Mouse (Mus musculus): ENCODE results near the gene Olfr1419.
"Not testable (repeated sequence)": the region's sequence is repeated elsewhere in the genome, so short reads cannot be mapped to it uniquely, and the experiment has no call there.

The Olfr1419 gene

DNA sequence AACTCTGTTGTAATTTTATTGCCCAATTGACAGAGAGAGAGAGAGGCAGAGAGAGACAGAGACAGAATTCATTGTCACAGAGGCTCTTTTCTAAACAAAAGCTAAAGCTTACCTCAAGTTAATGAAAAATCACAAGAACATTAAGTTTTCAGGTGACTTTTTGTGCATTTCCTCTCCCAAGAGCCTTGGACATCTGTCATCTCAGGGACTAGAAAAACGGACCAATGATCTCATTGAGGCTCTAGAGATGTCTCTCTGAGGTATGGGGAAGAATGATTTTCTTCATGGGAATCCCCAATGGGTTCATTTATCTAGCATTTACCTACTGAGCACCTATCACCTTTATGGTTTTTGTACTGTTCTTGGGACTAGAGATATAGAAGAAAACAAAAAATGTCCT is at the start of gene Olfr1419:
Gene Olfr1419, minus strand, starts transcription at position 101 of the 400 bp plus-strand sequence.
- DNase-seq (ENCODE audit: low read depth) = no peak

DNA sequence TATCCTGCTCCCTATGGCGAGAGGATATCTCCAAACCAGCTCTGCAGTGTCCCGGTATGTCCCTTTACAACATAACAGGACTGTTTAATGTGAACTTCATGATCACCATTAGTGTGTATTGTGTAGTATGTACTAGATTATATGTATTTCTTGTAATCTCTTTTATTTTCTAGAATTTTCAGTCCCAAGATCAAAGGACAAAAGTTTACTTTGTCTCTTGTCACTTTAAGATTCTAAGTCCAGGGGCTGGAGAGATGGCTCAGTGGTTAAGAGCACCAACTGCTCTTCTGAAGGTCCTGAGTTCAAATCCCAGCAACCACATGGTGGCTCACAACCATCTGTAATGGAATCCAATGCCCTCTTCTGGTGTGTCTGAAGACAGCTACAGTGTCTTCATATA is 47.6 kb upstream of the Olfr1419 start:
- not testable (repeated sequence) for DNase-seq (ENCODE audit: low read depth)

DNA sequence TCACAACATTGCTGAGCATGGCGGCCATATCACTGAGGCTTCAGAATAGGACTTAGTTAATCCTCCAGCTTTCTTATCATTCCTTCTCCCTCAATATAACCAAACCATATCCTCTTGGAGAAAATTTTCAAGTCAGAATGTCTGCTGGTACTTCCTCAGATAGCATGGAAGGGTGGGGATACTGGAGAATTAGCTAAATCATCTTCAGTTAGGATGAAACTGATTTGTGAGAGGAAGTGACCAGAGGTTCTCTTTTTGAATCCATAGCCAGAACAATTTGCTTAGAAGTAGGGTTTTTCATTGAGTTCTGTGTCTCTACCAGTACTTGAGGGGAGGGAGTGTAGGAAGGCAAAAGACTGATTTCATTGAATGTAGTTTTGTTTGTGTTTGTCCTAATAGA is 47.2 kb upstream of the Olfr1419 start:
- no peak for DNase-seq (ENCODE audit: low read depth)

DNA sequence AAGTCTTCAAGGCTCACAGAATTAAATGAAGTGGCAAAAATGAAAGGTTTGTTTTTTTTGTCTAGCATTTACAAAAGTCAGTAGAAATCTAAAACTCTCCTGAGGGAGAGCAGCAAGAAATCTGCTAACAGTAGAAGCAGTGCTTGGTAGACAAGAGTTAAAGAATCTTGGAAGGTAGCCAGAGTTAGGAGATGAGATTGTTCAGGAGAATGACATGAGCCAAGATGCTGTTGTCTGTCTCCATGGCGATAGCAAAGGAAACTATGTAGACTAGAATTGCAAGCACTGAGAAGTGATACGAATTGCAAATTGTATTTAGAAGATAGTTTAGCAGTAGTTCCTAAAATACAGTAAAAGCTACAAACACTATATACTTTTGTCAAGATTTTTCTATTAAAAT is 40.9 kb upstream of the Olfr1419 start:
- DNase-seq (ENCODE audit: low read depth) = no peak

DNA sequence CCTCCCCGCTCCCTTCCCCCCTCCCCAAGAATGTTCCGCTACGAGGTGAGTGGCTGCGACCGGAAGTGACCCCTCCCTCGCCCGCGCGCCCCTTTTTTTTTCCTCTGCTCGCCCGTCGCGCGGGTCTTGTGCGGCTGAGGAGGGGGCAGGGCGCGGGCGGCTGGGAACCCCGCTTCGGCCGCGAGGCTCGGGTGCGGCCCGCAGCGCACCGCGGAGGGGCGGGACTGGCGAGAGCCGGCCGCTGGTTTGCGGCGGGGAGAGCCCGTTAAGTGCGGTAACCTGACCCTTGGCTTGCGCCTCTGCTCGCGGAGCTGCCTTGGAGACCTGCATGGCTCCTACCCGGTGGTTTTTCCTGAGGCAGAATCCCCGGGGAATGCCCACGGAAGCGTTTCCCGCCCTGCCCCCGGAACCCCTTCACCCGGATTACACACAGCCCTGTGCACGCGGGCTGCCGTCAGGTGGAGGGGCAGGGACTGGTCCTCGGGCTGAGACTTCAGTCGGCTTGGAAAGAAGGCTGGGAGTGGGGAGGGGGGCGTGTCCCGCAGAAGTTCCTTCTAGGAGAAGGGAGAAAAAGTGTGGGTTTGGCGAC is 37.7 kb upstream of the Olfr1419 start:
- DNase-seq (ENCODE audit: low read depth) = no peak

DNA sequence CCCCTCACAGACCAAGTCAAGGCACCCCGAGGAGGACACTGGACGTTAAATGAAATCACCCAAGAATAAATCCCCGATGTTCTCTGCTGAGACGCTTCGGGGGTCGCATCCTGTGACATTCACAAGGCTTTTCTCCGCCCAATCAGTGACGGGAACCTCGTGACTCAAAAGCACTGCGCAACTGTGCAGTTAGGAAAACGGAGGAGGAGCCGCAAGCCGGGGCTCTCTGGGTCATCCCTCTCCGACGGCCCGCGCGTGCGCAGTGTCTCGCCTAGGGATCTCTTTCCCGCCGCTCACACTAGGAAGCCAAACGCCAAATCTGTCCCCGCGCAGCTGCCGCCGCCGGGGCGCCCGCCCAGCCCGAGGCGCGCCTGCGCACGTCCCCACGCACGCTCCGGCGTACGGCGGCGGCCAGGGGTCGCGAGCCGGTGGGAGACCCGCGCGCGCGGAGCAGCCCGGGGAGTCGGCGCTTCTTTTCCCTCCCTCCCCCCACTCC is 37.2 kb upstream of the Olfr1419 start, which contains the start of gene Patl1:
Gene Patl1, plus strand, starts transcription at position 363 of the 496 bp plus-strand sequence.
- peak; percentile 95 for DNase-seq (ENCODE audit: low read depth)

DNA sequence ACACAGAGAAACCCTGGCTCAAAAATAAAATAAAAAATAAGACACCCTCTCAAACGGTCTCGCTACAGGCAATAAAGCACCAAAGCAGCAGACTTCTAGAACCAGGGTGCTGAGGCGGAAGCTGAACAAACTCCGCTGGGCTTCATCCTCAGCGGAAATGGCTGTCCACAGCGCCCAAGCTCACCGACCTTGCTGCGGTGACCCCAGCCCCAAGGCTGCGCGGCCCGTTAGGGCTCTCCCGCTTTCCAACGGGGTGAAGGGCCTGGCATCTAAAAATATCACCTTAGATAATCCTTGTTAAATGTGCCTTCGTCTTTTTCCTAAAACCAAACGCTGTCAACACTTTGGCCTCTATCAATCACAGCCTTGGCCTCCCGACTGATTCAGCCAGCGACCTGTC is 36.7 kb upstream of the Olfr1419 start:
- DNase-seq (ENCODE audit: low read depth) = no peak

DNA sequence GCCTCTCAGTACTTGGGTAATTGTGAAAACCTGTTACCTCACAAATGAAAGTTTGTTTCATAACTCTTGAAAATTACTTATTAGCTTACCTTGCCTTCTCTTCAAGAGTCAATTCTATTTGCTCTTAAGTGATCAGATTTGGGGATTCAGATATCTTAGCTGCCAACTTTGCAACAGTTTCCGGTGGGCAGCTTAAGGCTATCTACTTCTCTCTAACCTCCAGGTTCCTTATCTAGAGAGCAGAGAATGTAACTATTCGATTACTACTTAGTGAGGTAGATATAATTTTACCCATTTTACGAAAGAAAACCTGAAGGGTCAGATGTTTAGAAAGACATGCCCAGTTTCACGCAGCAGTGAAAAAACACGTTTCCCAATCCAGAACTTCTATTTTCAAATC is 36.1 kb upstream of the Olfr1419 start:
- no peak for DNase-seq (ENCODE audit: low read depth)

DNA sequence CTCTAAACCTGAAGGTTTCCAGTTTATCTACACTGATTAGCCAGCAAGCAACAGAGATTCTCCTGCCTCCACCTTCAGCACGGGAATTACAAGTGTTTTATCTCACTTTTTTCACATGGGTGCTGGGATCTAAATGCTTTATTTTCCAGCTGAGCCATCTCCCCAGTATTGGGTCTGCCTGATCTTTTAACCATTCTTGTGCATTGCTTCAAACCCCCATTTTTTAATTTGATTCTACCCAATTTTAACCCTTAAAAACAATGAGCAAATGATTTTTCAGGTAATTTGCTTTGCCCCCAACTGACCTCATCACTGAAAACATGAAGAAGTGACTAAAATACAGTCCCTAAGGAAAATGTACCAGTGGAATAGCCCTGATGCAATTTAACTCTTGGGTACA is 11.4 kb upstream of the Olfr1419 start, which contains the start of gene Olfr1420:
Gene Olfr1420, plus strand, starts transcription at position 301 of the 400 bp plus-strand sequence.
- DNase-seq (ENCODE audit: low read depth) = no peak

DNA sequence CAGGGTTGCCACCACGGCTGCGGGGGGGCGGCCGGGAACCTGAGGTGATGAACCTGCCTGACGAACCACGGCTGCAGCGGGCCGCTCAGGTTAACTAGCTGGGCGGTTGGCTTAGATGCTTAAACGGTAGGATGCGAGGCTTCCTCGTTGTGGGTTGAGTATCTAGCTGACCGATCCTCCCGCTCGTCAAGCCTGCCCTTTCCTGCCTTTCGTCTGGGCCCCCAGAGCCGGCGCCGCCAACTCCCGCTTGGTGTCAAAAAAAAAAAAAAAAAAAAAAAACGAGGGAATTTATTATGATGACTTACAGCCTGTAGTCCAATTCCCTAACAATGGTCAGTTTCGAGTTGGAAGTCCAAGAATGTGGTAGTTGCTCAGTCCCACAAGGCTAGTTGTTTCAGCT is 3.5 kb upstream of the Olfr1419 start:
- DNase-seq (ENCODE audit: low read depth) = not testable (repeated sequence)

DNA sequence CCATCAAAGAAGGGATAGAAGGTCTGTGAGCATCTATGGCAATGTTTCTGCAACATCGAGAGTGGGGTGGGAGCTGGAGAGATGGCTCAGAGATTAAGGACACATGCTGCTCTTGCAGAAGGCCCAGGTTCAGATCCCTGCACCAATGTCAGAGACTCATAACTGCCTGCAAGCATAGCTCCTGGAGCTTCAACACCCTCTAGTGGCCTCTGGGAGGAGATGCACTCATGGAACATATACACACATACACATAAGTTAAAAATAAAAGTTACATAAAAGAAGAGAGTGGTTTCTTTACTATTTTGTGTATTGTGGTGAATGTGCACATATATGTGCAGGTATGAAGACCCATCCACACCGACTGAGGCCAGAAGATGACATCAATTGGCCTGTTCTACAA is 7.1 kb downstream of the Olfr1419 start:
- no peak for DNase-seq (ENCODE audit: low read depth)

DNA sequence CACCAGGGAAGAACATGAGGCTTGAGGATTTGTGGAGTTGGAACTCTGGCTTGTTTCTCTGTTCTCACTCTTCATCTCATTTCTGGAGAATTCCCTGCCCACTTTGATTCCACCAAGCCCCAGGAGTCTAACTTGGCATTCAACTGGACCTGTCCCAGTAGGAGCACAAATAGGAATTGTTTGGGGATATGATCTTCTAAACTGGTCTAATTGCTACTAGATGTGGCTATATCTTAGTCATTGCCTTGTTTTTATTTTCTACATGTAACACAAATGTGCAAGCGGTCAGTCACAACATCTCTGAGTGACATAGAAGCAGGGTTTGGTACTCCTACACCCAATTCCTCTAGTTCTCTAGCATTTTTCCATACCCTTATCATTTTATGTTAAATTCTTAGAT is 13.9 kb downstream of the Olfr1419 start, which contains the start of gene Olfr1418:
Gene Olfr1418, minus strand, starts transcription at position 101 of the 400 bp plus-strand sequence.
- no peak for DNase-seq (ENCODE audit: low read depth)

DNA sequence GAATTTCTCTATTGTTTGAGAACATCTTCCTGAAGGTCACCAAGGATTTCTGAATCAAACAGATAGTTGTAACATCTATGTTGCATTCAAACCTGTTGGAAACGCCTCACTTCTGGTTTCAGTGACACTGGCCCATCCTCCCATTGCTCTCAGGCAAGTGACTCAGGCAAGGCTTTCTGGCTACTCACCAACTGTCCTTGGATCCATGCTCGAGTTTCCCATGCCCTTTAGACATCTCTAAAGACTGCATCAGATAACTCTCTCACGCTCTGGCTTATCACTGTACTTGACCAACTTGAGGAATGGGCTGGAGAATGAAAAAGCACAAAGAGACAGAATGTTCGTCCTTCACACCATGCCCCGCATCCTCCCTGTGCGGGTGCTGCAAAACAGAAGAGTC is 18.4 kb downstream of the Olfr1419 start:
- DNase-seq (ENCODE audit: low read depth) = no peak

DNA sequence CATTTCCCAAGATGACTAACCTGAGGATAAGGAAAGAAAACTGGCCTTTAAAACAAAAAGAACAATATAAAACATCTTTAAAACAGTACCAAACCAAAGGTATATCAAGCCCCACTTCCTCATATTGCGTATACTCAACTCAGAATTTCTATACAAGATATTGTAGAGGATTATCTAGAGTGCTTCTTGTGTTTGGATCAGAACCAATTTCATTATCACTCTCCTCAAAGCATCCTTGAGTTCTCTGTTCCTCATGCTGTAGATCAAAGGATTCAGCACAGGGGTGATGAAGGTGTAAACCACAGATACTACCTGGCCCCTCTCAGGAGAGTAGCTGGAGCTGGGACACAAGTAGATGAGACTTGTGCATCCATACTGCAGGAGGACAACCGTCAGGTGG is 20.1 kb downstream of the Olfr1419 start:
- no peak for DNase-seq (ENCODE audit: low read depth)

DNA sequence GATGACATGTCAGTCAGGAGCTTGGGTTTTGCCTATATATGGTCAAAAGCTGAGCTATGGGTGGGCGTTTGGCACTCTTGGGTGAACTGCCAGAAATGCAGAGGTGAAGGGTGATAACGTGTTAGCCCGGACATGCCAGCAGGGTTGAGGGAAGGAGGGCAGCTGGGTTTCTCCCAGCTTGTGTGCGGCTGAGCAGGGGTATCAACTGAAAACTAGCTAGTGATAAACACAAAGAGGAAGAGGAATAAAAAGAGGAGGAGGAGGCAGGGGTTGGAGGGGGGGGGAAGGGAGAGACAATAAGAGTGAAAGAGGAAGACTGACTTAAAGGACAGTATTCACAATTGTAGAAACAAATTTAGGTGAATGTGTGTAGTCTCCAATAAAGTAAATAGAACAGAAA is 22.3 kb downstream of the Olfr1419 start:
- no peak for DNase-seq (ENCODE audit: low read depth)

DNA sequence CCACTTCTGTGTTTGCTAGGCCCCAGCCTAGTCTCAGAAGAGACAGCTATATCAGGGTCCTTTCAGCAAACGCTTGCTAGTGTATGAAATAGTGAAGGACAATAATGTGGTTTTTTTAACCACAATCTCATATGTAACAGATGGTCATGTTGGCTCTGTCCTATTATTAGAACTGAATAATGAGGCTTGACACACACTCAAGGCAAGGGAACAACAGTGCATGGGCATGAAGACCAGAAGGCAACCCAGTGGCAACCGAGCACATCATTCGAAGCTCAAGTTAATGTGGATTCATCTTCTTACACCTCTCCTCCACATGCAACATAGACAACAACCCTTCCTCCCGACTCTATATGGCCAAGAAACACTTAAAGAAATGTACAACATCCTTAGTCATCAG is 28.6 kb downstream of the Olfr1419 start:
- no peak for DNase-seq (ENCODE audit: low read depth)

DNA sequence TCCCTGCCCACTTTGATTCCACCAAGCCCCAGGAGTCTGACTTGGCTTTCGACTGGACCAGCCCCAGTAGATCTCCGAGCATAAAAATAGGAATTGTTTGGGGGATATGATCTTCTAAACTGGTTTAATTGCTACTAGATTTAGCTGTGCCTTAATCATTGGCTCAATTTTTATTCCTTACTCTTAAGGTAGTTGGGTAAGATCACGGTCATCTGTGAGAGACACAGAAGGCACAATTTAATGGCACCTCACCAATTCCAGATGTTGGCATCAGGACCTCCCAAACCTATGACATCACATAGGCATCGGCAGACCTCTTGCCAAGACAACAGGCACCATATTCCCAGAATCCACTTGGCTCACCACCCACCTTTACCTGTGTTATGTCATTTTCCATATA is 35.8 kb downstream of the Olfr1419 start, which contains the start of gene Olfr1417:
Gene Olfr1417, minus strand, starts transcription at position 101 of the 400 bp plus-strand sequence.
- DNase-seq (ENCODE audit: low read depth) = no peak

DNA sequence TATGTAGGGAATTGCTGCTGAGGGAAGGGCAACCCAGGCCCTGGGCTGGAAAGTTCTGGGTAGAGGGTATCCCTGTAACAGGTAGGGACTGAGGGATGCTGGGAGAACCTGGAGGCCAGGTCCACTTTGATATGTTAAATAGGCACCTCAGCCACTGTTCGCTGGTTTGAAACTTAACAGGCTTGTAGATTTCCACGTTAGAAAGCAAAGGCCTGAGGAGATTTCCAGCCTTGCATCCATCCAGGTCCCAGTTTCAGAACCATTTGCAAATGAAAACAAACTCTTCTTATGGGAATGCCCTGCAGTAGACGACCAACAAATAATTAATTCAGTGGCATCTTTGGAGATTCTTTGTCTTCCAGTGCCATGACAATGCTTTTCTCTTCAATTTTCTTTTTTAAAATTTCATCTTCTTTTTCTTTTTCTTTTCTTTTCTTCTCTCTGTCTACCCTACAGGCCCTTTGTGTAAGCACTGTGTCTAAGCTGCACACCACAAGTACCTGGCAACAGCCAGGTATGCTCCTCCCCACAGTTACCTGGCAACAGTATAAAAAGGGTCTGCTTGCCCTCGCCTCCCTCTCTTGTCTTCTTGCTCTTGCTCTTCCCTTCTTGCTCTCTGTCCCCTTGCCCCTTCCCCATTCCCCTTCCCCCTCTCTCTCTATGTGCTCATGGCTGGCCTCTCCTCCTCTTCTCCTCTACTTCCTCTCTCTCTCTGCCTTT is 51.4 kb downstream of the Olfr1419 start:
- no peak for DNase-seq (ENCODE audit: low read depth)

DNA sequence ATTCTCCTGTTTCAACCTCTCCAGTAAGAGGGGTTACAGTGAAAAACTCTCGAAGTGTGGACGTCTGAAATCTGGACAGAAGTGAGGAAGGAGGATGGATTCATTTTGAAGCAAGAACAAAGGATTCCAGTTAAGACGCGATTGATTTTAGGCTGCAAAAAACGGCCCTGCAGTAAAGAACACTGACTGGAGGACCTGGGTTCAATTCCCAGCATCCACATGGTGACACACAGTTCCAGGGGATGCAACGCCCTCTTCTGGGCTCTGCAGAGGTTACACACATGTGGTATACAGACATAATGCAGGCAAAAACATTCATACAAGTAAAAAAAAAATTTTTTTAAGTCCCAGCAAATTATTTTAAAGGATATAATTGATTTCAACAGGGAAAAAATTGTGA is 54.7 kb downstream of the Olfr1419 start:
- DNase-seq (ENCODE audit: low read depth) = no peak

DNA sequence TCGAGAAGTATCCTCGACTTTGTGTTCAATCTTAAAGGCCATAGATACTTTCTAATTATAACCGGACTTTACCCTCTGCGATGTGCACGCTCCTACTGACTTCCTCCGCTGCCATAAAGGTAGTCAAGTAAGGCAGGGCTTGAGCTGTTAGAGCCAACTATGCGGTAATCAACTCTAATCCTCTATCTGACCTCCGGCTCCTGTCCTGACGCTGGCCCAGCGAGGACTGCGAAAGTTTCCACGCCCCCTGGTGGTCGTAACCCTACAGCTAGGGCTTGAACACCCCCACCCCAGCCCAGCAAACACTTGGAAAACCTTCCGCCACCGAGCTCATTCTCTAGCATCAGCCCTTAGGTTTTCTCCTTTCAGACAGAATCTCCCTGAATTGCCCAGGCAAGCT is 55.1 kb downstream of the Olfr1419 start:
- peak; percentile 30 for DNase-seq (ENCODE audit: low read depth)

DNA sequence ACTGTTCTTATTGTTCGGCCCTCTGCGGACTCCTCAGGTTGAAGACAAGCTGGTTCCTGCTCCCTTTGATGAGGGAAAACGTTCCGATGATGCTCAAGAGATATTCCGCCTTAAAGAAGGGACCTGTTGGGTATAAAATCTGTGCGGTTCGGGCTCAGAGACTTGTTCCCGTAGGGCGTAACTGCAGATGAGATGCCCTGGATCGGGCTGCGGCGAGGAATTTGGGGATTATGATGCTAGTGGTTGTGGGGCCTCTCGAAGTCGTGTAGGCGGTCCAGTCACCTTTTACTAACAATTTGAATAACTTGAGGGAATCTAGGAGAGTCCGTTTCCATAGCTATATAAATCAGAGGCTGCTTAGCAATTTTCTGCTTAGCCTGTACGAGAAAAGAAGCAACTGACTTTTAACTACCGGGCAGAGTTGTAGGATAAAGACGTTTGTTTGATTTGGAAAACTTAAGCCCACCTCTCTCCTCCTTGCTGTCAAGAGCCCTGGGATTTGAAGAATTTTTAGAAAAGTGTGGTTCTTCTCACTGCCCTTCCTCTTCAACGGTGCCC is 55.7 kb downstream of the Olfr1419 start, which contains the start of gene Stx3:
Gene Stx3, minus strand, starts transcription at position 261 of the 558 bp plus-strand sequence.
- no peak for DNase-seq (ENCODE audit: low read depth)
